Mouse (Mus musculus) liver, embryonic 16.5 days (tissue): ENCODE results near the gene Fars2. TPM values are rescaled to one million over a fixed set of nuclear protein-coding genes. Genes with fewer than 3 reads are reported as not detected.

Source experiments
- ATAC-seq: fragments of 200-750 bp; cut with Nextera tagmentation; 2 replicates; pipeline ENCODE4 v1.8.0; 2017; ENCODE audit warnings: low read depth, mild to moderate bottlenecking, moderate number of reproducible peaks, moderate library complexity
- H3K27ac ChIP-seq: fragments of 300-500 bp; sonication (generic); 2 replicates; pipeline ENCODE4 v1.5.1; 2014; ENCODE audit warnings: mild to moderate bottlenecking, low read length
- H3K27me3 ChIP-seq: fragments of 300-500 bp; sonication (generic); 2 replicates; pipeline ENCODE4 v1.6.1; 2014; ENCODE audit warnings: low read depth, low read length, mixed read lengths; ENCODE audit not compliant: control insufficient read depth, insufficient read depth
- H3K36me3 ChIP-seq: fragments of 300-500 bp; sonication (generic); 2 replicates; pipeline ENCODE4 v1.6.1; 2014; ENCODE audit warnings: mild to moderate bottlenecking; ENCODE audit not compliant: control insufficient read depth, insufficient read depth
- H3K4me1 ChIP-seq: fragments of 300-500 bp; sonication (generic); 2 replicates; pipeline ENCODE4 v1.6.1; 2014; ENCODE audit warnings: low read depth, low read length, mixed read lengths; ENCODE audit not compliant: control insufficient read depth
- H3K4me2 ChIP-seq: fragments of 300-500 bp; sonication (generic); 2 replicates; pipeline ENCODE4 v1.6.1; 2014; ENCODE audit warnings: low read depth, low read length, mixed read lengths
- H3K4me3 ChIP-seq: fragments of 300-500 bp; sonication (generic); 2 replicates; pipeline ENCODE4 v1.5.1; 2014; ENCODE audit warnings: low read depth, mild to moderate bottlenecking, low read length
- H3K9ac ChIP-seq: fragments of 300-500 bp; sonication (generic); 2 replicates; pipeline ENCODE4 v1.6.1; 2014; ENCODE audit warnings: low read depth, low read length
- H3K9me3 ChIP-seq: fragments of 300-500 bp; sonication (generic); replicated peaks from 2 replicates; pipeline ENCODE4 v1.6.1; 2016; ENCODE audit warnings: low read length; ENCODE audit not compliant: control insufficient read depth
- WGBS: fragments of 180-500 bp; shearing (Covaris S2); extraction: QIAGEN DNeasy Blood & Tissue Kit; methylation state at CpG from one replicate; pipeline ENCODE4 v1.1.7; 2014; ENCODE audit not compliant: insufficient replicate concordance; 5-methylcytosine and 5-hydroxymethylcytosine counted together
- polyA plus RNA-seq: library from polyadenylated mRNA; unstranded; fragments of >200 nt; fragmentation: Nextera tagmentation; extraction: Ambion mirVana; gene quantifications from 2 replicates; pipeline ENCODE4 v1.2.1, GENCODE M21; 2015

Gene Fars2
- polyA plus RNA-seq, 1 experiment from 2014 or later: 26.0 TPM

DNA sequence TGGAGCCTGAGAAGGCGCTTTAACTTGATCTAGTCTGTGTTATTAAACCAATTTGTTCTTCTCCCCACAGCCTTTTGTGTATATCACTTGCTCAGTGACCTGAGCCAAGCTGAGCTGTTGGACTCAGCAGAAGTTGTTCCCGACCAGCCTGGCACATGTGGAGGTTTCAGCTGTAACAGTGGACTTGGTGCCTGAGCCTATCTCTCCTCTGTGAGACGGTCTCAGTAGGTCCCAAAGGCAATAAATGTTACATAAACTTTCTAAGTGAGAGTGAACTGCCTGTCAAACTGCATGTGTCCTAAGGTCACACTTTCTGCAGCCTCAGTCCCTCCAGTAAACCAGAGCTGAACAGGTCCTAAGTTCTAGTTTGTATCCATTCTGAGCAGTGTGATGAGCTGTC lies 185.6 kb downstream of the Fars2 start:
- WGBS: 61% methylated on average over 3 of the region's 3 CpGs
- no peak for ATAC-seq

DNA sequence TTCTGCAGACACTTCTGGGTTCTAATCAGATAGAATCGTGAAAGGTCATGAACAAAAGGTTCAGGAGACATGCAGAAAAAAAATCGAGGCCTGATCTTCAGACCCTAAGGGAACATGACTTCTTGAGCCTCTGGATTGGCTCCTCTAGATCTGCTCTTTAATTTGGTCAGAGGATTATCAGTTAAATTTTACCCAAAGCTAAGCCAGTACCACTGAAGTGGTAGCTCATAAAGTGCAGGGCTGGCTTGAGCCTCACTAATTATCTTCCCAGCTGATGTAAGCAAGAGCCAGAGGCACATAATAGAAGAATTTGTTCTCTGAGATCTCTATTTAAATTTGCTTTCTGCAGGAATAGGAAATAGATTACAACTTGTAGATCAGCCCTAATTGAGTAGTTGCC lies 188.1 kb downstream of the Fars2 start:
- no peak overlapping the region for H3K9ac ChIP-seq
- no peaks in the 10 kb centered on the region for H3K27me3 ChIP-seq
- H3K4me1 ChIP-seq: no peaks in the 10 kb centered on the region
- H3K4me2 ChIP-seq: no peak overlapping the region
- H3K9me3 ChIP-seq: no peaks in the 10 kb centered on the region
- no peak overlapping the region for H3K27ac ChIP-seq
- no peak for ATAC-seq
- no peaks in the 10 kb centered on the region for H3K36me3 ChIP-seq
- 48% methylated on average over 2 of the region's 2 CpGs for WGBS
- no peak overlapping the region for H3K4me3 ChIP-seq

More for the DNA sequence above, 185.6 kb downstream of the Fars2 start:
- Histone ChIP-seq H3K27me3 (no peaks in the 10 kb centered on the region), H3K36me3 (no peaks in the 10 kb centered on the region), H3K4me2 (no peak overlapping the region), H3K4me3 (no peak overlapping the region), H3K9ac (no peak overlapping the region), H3K4me1 (no peaks in the 10 kb centered on the region), H3K27ac (no peak overlapping the region), H3K9me3 (no peaks in the 10 kb centered on the region)

- 70% methylated on average over 4 of the region's 4 CpGs for WGBS
- Histone ChIP-seq H3K27me3 (no peaks in the 10 kb centered on the region), H3K4me1 (no peaks in the 10 kb centered on the region), H3K4me2 (no peak overlapping the region), H3K36me3 (no peaks in the 10 kb centered on the region), H3K27ac (no peak overlapping the region), H3K9me3 (no peaks in the 10 kb centered on the region), H3K4me3 (no peak overlapping the region), H3K9ac (no peak overlapping the region)
- ATAC-seq: no peak
Measured at GRCm38 (mm10) chr13:36307386-36307785, 190.2 kb downstream of the Fars2 start.

- H3K4me1 ChIP-seq: no peaks in the 10 kb centered on the region
- H3K36me3 ChIP-seq: no peaks in the 10 kb centered on the region
- no peak for ATAC-seq
- no peak overlapping the region for H3K9ac ChIP-seq
- H3K27ac ChIP-seq: no peak overlapping the region
- H3K4me2 ChIP-seq: no peak overlapping the region
- H3K4me3 ChIP-seq: no peak overlapping the region
- WGBS: 68% methylated on average over 1 of the region's 1 CpGs
- H3K9me3 ChIP-seq: no peaks in the 10 kb centered on the region
- H3K27me3 ChIP-seq: no peaks in the 10 kb centered on the region
Measured at GRCm38 (mm10) chr13:36309160-36309559, 191.9 kb downstream of the Fars2 start.

DNA sequence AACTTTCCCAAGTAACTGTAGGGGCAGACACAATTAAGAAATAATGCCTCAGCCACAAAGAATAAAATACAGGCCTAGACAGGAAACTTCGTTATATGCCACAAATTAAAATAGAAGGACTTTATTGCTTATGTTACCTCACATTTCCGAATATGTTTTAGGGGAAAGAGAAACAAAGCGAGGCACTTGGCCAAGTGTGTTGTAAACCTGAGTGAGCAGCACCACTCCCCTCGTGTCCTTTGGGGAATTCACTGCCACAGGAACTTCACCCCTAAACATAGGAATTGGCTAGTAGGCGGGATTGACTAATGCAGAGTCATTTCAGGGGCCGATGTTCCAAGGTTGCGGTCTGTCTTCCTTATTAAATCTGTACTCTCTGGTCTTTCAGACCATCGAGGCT lies 197.0 kb downstream of the Fars2 start:
- no peaks in the 10 kb centered on the region for H3K36me3 ChIP-seq
- H3K9ac ChIP-seq: no peak overlapping the region
- no peak overlapping the region for H3K27ac ChIP-seq
- H3K27me3 ChIP-seq: no peaks in the 10 kb centered on the region
- WGBS: 70% methylated on average over 8 of the region's 8 CpGs
- H3K4me3 ChIP-seq: no peak overlapping the region
- H3K4me2 ChIP-seq: no peak overlapping the region
- H3K4me1 ChIP-seq: no peaks in the 10 kb centered on the region
- no peak for ATAC-seq
- no peaks in the 10 kb centered on the region for H3K9me3 ChIP-seq

GRCm38 (mm10) chr13:36314860-36315800 lies 197.9 kb downstream of the Fars2 start:
- whole genome bisulfite sequencing: 69% methylated on average over 10 of the region's 10 CpGs
- Histone ChIP-seq H3K4me3 (no peak overlapping the region), H3K9me3 (no peaks in the 10 kb centered on the region), H3K36me3 (no peaks in the 10 kb centered on the region), H3K4me1 (no peaks in the 10 kb centered on the region), H3K27me3 (no peaks in the 10 kb centered on the region), H3K4me2 (no peak overlapping the region), H3K27ac (no peak overlapping the region), H3K9ac (no peak overlapping the region)
- ATAC-seq: no peak

DNA sequence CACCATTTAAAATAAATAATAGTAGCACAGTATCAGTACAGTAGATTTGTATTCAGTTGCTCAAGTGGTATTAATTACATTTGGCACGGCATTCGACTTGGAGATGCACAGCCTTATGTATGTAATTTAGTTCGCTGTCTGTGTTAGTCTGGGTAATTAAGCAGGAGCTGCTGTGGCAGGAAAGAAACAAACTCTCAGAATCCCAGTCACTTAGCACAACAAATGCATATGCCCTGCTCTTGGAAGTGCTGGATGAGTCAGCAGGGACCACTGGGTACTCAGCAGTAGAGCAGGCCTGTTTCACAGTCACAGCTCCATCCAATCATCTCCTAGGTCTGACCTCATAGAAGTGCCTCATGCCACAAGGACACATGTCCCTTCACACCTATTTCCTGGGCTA lies 200.6 kb downstream of the Fars2 start:
- no peak for ATAC-seq
- no peaks in the 10 kb centered on the region for H3K9me3 ChIP-seq
- H3K36me3 ChIP-seq: no peaks in the 10 kb centered on the region
- no peak overlapping the region for H3K4me3 ChIP-seq
- H3K4me2 ChIP-seq: no peak overlapping the region
- H3K27ac ChIP-seq: no peak overlapping the region
- no peaks in the 10 kb centered on the region for H3K4me1 ChIP-seq
- WGBS: 83% methylated on average over 3 of the region's 3 CpGs
- no peak overlapping the region for H3K9ac ChIP-seq
- H3K27me3 ChIP-seq: no peaks in the 10 kb centered on the region

GRCm38 (mm10) chr13:36324624-36325023 lies 207.4 kb downstream of the Fars2 start:
- WGBS: 37% methylated on average over 2 of the region's 2 CpGs
- no peak overlapping the region for H3K9ac ChIP-seq
- H3K27ac ChIP-seq: no peak overlapping the region

DNA sequence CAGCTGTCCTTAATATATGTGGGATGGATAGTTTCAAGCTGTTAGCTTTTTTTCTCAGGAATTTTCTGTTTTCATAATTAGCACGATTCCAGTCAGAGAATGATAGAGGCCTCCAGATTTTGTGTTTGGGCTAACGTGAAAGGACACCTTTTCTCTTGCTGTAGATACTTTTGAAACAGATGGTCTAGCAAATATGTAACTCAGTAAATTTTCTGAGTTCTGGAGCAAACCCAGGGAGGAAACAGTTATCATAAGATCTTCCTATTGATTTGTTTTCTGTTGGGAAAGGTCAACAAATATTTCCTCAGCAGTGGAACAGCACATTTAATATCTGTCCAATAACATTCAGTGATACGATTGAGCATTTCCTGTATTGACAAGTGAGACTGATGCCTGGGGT lies 209.3 kb downstream of the Fars2 start:
- H3K36me3 ChIP-seq: no peaks in the 10 kb centered on the region
- H3K4me3 ChIP-seq: no peak overlapping the region
- no peak overlapping the region for H3K27ac ChIP-seq
- H3K9me3 ChIP-seq: no peaks in the 10 kb centered on the region
- no peak overlapping the region for H3K9ac ChIP-seq
- no peaks in the 10 kb centered on the region for H3K27me3 ChIP-seq
- H3K4me1 ChIP-seq: no peaks in the 10 kb centered on the region; the same call in 1 of the 2 replicates
- no peak overlapping the region for H3K4me2 ChIP-seq
- 64% methylated on average over 3 of the region's 3 CpGs for WGBS
- no peak for ATAC-seq

More at GRCm38 (mm10) chr13:36324624-36325023, 207.4 kb downstream of the Fars2 start:
- Histone ChIP-seq H3K4me2 (no peak overlapping the region), H3K27me3 (no peaks in the 10 kb centered on the region), H3K4me3 (no peak overlapping the region), H3K4me1 (no peaks in the 10 kb centered on the region; the same call in 1 of the 2 replicates), H3K9me3 (no peaks in the 10 kb centered on the region), H3K36me3 (no peaks in the 10 kb centered on the region)
- no peak for ATAC-seq
